Mouse (Mus musculus) inflammation-experienced regulatory T-cells, adult 6 months (primary cell): Measurements from ENCODE around the gene Gng12. TPM values are rescaled to one million over a fixed set of nuclear protein-coding genes. Genes with fewer than 3 reads are reported as not detected.
"Not testable (repeated sequence)": the region's sequence is repeated elsewhere in the genome, so short reads cannot be mapped to it uniquely, and the experiment has no call there.

Experiments
- ATAC-seq: one replicate; pipeline ENCODE4 v1.8.0; 2017
- polyA plus RNA-seq, 3 experiments: library from polyadenylated mRNA; unstranded; fragments of 100-300 nt; shearing (Covaris generic); gene quantifications; one replicate each; pipeline ENCODE4 v1.2.1; 2017

Gng12 gene
- polyA plus RNA-seq, 3 experiments from 2014 or later, result 3.7 to 12.6 (median 12.2) TPM

GRCm38 (mm10) chr6:66992786-66993185 lies 96.6 kb downstream of the Gng12 start:
- no peak for ATAC-seq

DNA sequence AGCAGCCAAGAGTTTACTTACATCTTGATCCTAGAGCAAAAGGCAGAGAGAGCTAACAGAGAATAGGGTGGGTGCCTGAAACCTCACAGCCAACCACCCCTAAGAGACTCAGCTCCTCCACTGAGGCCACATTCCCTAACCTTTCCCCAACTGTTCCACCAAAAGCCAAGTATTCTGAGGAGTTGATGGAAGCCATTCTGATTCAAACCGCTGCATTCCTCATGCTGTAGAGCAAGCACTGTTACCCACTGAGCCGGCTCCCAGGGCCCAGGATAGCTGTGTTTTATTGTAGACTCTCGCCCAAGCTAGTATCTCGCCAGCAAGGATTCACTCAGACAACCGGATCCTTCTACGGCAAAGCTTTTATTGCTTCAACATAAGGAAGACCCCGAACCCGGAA lies 98.8 kb downstream of the Gng12 start:
- no peak for ATAC-seq

GRCm38 (mm10) chr6:66995825-66996224 lies 99.6 kb downstream of the Gng12 start:
- ATAC-seq, result no peak

- no peak for ATAC-seq
Measured at GRCm38 (mm10) chr6:66996257-66996656, 100.1 kb downstream of the Gng12 start.

DNA sequence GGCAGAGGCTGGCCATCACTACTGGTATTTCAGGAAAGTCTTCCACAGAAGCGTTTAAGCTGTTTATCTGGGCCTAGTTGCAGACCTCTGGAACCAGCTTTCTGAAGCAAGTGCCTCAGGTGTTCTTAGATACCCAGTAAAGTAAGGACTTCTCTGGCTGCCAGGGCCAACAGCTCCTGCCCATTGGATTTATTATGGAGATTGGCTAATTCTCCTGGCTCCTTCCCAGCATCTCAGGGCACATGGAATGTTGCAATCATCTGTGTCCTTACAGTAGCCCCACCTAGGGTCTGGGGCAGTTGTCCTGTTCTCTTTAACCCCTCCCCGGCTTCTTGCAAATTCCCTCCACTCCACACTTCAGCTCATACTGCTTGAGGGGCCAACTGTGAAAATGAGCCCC lies 102.4 kb downstream of the Gng12 start:
- no peak for ATAC-seq

DNA sequence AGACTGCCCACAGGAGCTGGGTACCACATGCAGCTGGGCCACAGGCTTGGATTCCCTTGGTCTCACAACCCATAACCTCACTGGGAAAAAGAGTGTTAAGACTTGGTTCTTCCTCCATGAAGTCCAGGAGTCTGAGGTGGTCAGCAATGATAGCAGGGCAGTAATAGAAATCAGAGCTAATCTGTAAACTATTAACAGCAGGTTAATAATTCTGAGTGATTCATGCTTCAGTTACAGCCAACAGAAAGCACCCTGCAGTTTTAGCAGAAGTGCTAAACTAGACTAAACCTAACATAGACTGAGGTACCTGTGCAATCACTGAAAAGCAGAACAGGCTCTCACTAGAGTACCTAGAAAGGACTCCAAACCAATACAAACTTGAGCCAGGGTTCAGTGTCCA lies 103.6 kb downstream of the Gng12 start:
- no peak for ATAC-seq

GRCm38 (mm10) chr6:67009888-67010287 lies 113.7 kb downstream of the Gng12 start:
- no peak for ATAC-seq

GRCm38 (mm10) chr6:67010370-67011216 lies 114.4 kb downstream of the Gng12 start:
- no peak for ATAC-seq

- ATAC-seq, result no peak
Measured at GRCm38 (mm10) chr6:67011217-67011518, 115.0 kb downstream of the Gng12 start.

DNA sequence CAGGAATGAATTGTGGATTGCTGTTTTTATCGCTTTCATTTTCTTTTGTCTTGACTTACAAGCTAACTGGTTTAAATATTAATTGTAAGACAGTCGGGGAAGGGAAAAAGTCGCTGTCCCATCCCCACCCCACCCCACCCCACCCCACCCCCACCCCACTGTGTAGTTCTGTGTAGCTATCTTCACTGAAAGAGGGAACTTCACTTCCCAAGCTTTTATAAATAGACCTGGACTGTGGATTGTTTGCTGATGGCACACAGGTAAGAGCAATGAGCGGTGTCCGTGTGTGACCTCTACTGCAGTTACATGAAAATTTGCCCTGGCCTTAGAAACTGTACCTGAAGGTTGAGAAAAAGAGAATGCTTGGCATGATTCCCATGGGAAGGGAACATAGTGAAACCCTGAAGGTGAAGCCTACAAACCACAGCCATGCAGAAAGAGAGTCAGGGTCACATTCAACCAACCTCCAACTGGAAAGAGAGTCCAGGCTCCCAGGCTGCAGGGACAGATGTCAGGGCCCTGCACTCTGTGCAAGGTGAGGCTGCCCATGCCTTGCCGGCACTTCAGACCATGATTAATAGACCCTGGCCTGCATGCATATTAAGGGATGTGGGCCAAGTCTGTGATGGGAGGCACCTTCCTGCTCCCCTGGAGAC lies 117.2 kb downstream of the Gng12 start:
- ATAC-seq, result no peak

- ATAC-seq, result no peak
Measured at GRCm38 (mm10) chr6:67013949-67014678, 117.9 kb downstream of the Gng12 start.

GRCm38 (mm10) chr6:67014679-67015075 lies 118.5 kb downstream of the Gng12 start:
- ATAC-seq, result peak; percentile 38

GRCm38 (mm10) chr6:67015739-67016519 lies 119.7 kb downstream of the Gng12 start:
- ATAC-seq, result no peak

DNA sequence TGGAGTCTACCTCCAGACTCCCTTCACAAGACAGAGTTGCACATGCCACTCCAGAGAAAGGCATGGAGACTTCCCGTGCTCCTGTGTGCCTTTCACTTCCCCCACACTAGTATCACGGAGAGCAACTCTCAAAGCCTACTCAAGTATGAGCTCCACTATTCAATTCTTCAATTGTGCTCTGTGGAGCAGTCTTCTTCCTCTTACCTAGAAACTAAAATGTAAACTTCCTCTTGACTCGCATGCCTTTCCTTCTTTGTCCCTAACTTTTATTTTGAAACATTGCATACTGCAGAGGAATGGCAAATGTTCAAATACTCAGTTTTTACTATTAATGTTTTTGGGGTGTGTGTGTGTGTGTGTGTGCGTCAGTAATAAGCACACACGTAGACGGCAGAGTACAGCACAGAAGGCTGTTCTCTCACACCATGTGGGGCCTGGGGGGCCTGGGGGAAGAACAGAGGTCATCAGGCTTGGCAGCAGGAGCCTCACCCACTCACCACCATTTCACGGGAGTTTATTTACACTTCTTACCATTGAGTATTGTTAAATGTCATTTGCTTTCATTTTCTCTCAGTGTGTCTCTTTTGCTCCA lies 120.4 kb downstream of the Gng12 start:
- no peak for ATAC-seq

DNA sequence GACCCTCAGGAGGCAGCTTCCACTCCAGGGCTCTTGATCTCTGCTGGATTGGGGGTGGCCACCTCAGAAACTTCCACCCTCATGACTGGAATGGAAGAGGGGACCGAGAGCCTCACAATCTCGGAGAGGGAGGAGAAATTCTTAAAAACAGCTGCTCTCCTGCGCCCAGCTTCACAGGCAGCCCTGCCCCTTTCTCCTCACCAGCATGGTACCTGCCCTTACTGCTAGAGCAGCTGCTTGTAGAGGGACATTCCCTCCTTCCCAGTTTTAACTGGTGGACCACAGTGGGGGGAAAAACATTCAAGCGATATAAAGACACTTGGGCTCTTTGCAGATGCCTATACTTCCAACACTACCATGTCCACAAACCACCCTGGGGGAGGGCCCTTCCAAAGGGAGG lies 122.2 kb downstream of the Gng12 start:
- ATAC-seq, result no peak

- ATAC-seq, result not testable (repeated sequence)
Measured at GRCm38 (mm10) chr6:67019001-67019400, 122.8 kb downstream of the Gng12 start.

- ATAC-seq, result no peak
Measured at GRCm38 (mm10) chr6:67021308-67021707, 125.1 kb downstream of the Gng12 start.

GRCm38 (mm10) chr6:67023729-67024128 lies 127.5 kb downstream of the Gng12 start:
- no peak for ATAC-seq

GRCm38 (mm10) chr6:67026661-67027060 lies 130.5 kb downstream of the Gng12 start:
- ATAC-seq, result no peak

DNA sequence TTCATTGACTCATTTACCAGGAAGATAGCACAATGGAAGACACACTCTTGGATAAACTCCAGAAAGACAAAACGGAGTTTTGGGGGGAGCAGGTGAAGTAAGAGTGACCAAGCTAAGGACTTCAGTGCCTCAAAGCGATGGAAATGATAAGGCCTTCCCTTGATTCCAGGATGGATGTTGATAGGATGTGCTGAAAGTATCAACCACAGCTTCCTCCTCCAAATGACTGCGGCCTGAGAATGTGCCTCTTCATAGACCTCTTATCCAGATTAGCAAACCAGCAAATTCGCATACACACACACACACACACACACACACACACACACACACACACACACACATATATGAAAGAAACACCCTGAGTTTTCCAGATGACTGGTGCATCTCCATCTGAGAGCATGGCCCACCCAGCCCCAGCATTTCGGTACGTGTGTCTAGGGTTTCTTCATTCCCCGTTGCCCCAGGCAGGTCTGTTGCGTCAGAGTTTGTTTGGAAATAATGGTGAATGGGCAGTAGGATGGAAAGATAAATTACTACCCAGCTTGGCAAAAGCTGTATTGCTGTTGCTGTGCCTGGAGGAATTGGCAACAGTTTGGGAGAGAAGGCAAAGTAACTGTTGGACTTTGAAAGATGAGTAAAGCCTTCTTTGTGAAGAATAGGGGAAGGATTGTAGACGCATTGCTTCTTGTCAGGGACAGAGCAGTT lies 131.4 kb downstream of the Gng12 start:
- no peak for ATAC-seq

- ATAC-seq, result no peak
Measured at GRCm38 (mm10) chr6:67029312-67029950, 133.2 kb downstream of the Gng12 start.
